12 mouse cellular contexts compared by ENCODE assay signal in genomic region chr3:90375562-90376246, GRCm38 (mm10). TPM values are rescaled to one million over a fixed set of nuclear protein-coding genes. Genes with fewer than 3 reads are reported as not detected.
DNase-seq lines count a peak whose midpoint lies in the region; ATAC-seq and TF ChIP-seq lines count a peak whose summit lies in the region.
"Had no signal": no experiment of that assay in that cellular context is flagged by ENCODE, and none has a peak within 500 bp of the region (broad histone marks: within the 10 kb centered on the region; RNA-seq: fewer than 3 reads in every experiment).

No protein-coding gene starts in this region.

- H3K9ac ChIP-seq in intestine, embryonic 15.5 days = no peak overlapping the region
- H3K9ac ChIP-seq in intestine, postnatal 0 days (ENCODE audit: low read depth, low read length) = no peak overlapping the region
- H3K9ac ChIP-seq in neural tube, embryonic 11.5 days (ENCODE audit: low read length) = peak overlapping the region; percentile 29; the same call in 1 of the 2 replicates
- no peak overlapping the region for H3K9ac ChIP-seq in hindbrain, embryonic 16.5 days (ENCODE audit: low read depth, low read length)
- H3K9ac ChIP-seq: forebrain, embryonic 12.5 days had no signal

- peaks cover 4% of the 10 kb centered on the region; the same call in 1 of the 2 replicates for H3K4me1 ChIP-seq in intestine, embryonic 15.5 days (replicated peaks)
- no peaks in the 10 kb centered on the region for H3K4me1 ChIP-seq in intestine, postnatal 0 days (replicated peaks; ENCODE audit: control insufficient read depth, insufficient read depth, low read length)
- H3K4me1 ChIP-seq in neural tube, embryonic 11.5 days (ENCODE audit: control insufficient read depth, insufficient read depth, low read length) = peaks cover 5% of the 10 kb centered on the region; the same call in 1 of the 2 replicates
- H3K4me1 ChIP-seq in hindbrain, embryonic 16.5 days (ENCODE audit: control insufficient read depth, insufficient read depth, low read depth, low read length) = no peaks in the 10 kb centered on the region

- ATAC-seq in intestine, embryonic 15.5 days = peak; percentile 24; the same call in 1 of the 2 replicates
- ATAC-seq in intestine, postnatal 0 days = no peak
- ATAC-seq in neural tube, embryonic 11.5 days (ENCODE audit: insufficient read depth, low FRiP score, low TSS enrichment) = peak; percentile 29; the same call in 1 of the 2 replicates
- 0 out of 2 replicates have a peak, but pooled peaks have one; percentile 8 for ATAC-seq in hindbrain, embryonic 16.5 days
- ATAC-seq in inflammation-experienced regulatory T-cells, adult 6 months = no peak

- no peak overlapping the region for H3K4me2 ChIP-seq in intestine, embryonic 15.5 days (replicated peaks)
- H3K4me2 ChIP-seq in intestine, postnatal 0 days (replicated peaks; ENCODE audit: low read depth) = no peak overlapping the region
- no peak overlapping the region for H3K4me2 ChIP-seq in neural tube, embryonic 11.5 days (ENCODE audit: low read depth)
- no peak overlapping the region for H3K4me2 ChIP-seq in hindbrain, embryonic 16.5 days (ENCODE audit: low read length)
- H3K4me2 ChIP-seq: forebrain, embryonic 12.5 days had no signal

- 47% methylated on average over 3 of the region's 3 CpGs for WGBS in intestine, embryonic 15.5 days
- WGBS in intestine, postnatal 0 days = 59% methylated on average over 3 of the region's 3 CpGs
- WGBS in neural tube, embryonic 11.5 days = 34% methylated on average over 3 of the region's 3 CpGs
- WGBS in hindbrain, embryonic 16.5 days = 13% methylated on average over 3 of the region's 3 CpGs

- H3K36me3 ChIP-seq in intestine, embryonic 15.5 days = no peaks in the 10 kb centered on the region
- H3K36me3 ChIP-seq in intestine, postnatal 0 days (ENCODE audit: control insufficient read depth, insufficient read depth) = no peaks in the 10 kb centered on the region
- H3K36me3 ChIP-seq in neural tube, embryonic 11.5 days (ENCODE audit: control insufficient read depth, insufficient read depth, low read length) = no peaks in the 10 kb centered on the region
- H3K36me3 ChIP-seq in hindbrain, embryonic 16.5 days (ENCODE audit: control insufficient read depth, insufficient read depth, low read length) = no peaks in the 10 kb centered on the region
- H3K36me3 ChIP-seq: forebrain, embryonic 12.5 days had no signal

- no peak overlapping the region for H3K27ac ChIP-seq in intestine, embryonic 15.5 days
- no peak overlapping the region for H3K27ac ChIP-seq in intestine, postnatal 0 days (ENCODE audit: low read depth, low read length)
- H3K27ac ChIP-seq in neural tube, embryonic 11.5 days (ENCODE audit: low read depth, low read length) = peak overlapping the region; percentile 79
- no peak overlapping the region for H3K27ac ChIP-seq in hindbrain, embryonic 16.5 days (ENCODE audit: low read depth, low read length)
- H3K27ac ChIP-seq: forebrain, embryonic 12.5 days had no signal

- no peak for DNase-seq in neural tube, embryonic 11.5 days (ENCODE audit: low spot score)
- DNase-seq in neural tube, embryonic 10.5 days (ENCODE audit: extremely low spot score, low spot score) = no peak
- DNase-seq in thymus, postnatal 25 days = no peak
- DNase-seq in c-Kit-positive CD71-positive TER-119-positive erythroid progenitor cells, embryonic 14.5 days (ENCODE audit: low spot score) = no peak
- DNase-seq: cerebellum, postnatal 10 days; kidney, postnatal 10 days; right cerebral cortex, postnatal 14 days had no signal

- H3K4me3 ChIP-seq in intestine, embryonic 15.5 days (replicated peaks) = no peak overlapping the region
- H3K4me3 ChIP-seq in intestine, postnatal 0 days (ENCODE audit: low read depth, low read length) = no peak overlapping the region
- no peak overlapping the region for H3K4me3 ChIP-seq in neural tube, embryonic 11.5 days (ENCODE audit: low read depth, low read length)
- H3K4me3 ChIP-seq in hindbrain, embryonic 16.5 days (ENCODE audit: low read length) = no peak overlapping the region
- H3K4me3 ChIP-seq: forebrain, embryonic 12.5 days had no signal

- H3K9me3 ChIP-seq in intestine, embryonic 15.5 days = no peaks in the 10 kb centered on the region
- no peaks in the 10 kb centered on the region for H3K9me3 ChIP-seq in intestine, postnatal 0 days (ENCODE audit: control insufficient read depth)
- H3K9me3 ChIP-seq in neural tube, embryonic 11.5 days (ENCODE audit: control insufficient read depth, low read length) = no peaks in the 10 kb centered on the region
- no peaks in the 10 kb centered on the region for H3K9me3 ChIP-seq in hindbrain, embryonic 16.5 days (ENCODE audit: control insufficient read depth, low read length)
- H3K9me3 ChIP-seq: forebrain, embryonic 12.5 days had no signal

- H3K27me3 ChIP-seq in intestine, embryonic 15.5 days (replicated peaks) = no peaks in the 10 kb centered on the region
- H3K27me3 ChIP-seq in intestine, postnatal 0 days (replicated peaks; ENCODE audit: control insufficient read depth, insufficient read depth, low read length) = no peaks in the 10 kb centered on the region
- no peaks in the 10 kb centered on the region for H3K27me3 ChIP-seq in neural tube, embryonic 11.5 days (ENCODE audit: control insufficient read depth, insufficient read depth, low read length)
- no peaks in the 10 kb centered on the region for H3K27me3 ChIP-seq in hindbrain, embryonic 16.5 days (replicated peaks; ENCODE audit: control insufficient read depth, insufficient read depth, low read length)
- H3K27me3 ChIP-seq: forebrain, embryonic 12.5 days had no signal

- TF ChIP-seq CTCF in intestine, postnatal 0 days (IDR thresholded peaks at IDR 0.05; ENCODE audit: low read depth) = no peak

RNA-seq across cellular contexts. Expression of gene Slc27a3, which starts 14.0 kb away (rescaled TPM):
- polyA plus RNA-seq in intestine, embryonic 15.5 days (2015; fragmentation: Nextera tagmentation; extraction: Ambion mirVana) = 10.6 and 12.4 TPM in 2 replicates
- 2.5 and 2.9 TPM in 2 replicates for polyA plus RNA-seq in intestine, postnatal 0 days (2015; fragmentation: Nextera tagmentation; extraction: Ambion mirVana)
- polyA plus RNA-seq in neural tube, embryonic 11.5 days (2014; fragmentation: Nextera tagmentation; extraction: Ambion mirVana) = 11.6 and 14.1 TPM in 2 replicates
- polyA plus RNA-seq in hindbrain, embryonic 16.5 days (2015; fragmentation: Nextera tagmentation; extraction: Ambion mirVana) = 30.1 and 30.8 TPM in 2 replicates
- under 1 TPM in 1 of 3 experiments, not detected in 2; 0.31 TPM for polyA plus RNA-seq in inflammation-experienced regulatory T-cells, adult 6 months (2017; shearing (Covaris generic))

RNA-seq across cellular contexts. Expression of gene Ints3, which starts 57.7 kb away (rescaled TPM):
- polyA plus RNA-seq in intestine, embryonic 15.5 days (2015; fragmentation: Nextera tagmentation; extraction: Ambion mirVana) = 28.6 and 29.8 TPM in 2 replicates
- polyA plus RNA-seq in intestine, postnatal 0 days (2015; fragmentation: Nextera tagmentation; extraction: Ambion mirVana) = 8.8 and 9.7 TPM in 2 replicates
- polyA plus RNA-seq in neural tube, embryonic 11.5 days (2014; fragmentation: Nextera tagmentation; extraction: Ambion mirVana) = 36.8 and 45.8 TPM in 2 replicates
- 27.8 and 30.3 TPM in 2 replicates for polyA plus RNA-seq in hindbrain, embryonic 16.5 days (2015; fragmentation: Nextera tagmentation; extraction: Ambion mirVana)
- 10 to 100 TPM; 15.6 to 18.0 (median 17.6) TPM for polyA plus RNA-seq in inflammation-experienced regulatory T-cells, adult 6 months (2017; shearing (Covaris generic))

Comparison
In these comparisons a context has a peak if more than half of its experiments do, and no peak if none do; other contexts are left out.
1. ATAC-seq: peak in intestine, embryonic 15.5 days (single experiment), neural tube, embryonic 11.5 days (single experiment) and hindbrain, embryonic 16.5 days (single experiment); none in intestine, postnatal 0 days (single experiment) and inflammation-experienced regulatory T-cells, adult 6 months (single experiment).